Mouse (Mus musculus): Measurements from ENCODE around the gene Itpr3.

- TF ChIP-seq CTCF (IDR thresholded peaks at IDR 0.05; ENCODE audit: low read depth, low read length) (no peak), POLR2A (IDR thresholded peaks at IDR 0.05; ENCODE audit: insufficient read depth, low read length) (no peak)
Observed at GRCm38 (mm10) chr17:27081868-27082267, 24.8 kb downstream of the Itpr3 start.

Measured in ES-Bruce4 (cell line).